Mouse (Mus musculus) forebrain, embryonic 13.5 days (tissue): ENCODE results near the gene Dlg2. TPM values are rescaled to one million over a fixed set of nuclear protein-coding genes. Genes with fewer than 3 reads are reported as not detected.

ENCODE experiments used
- ATAC-seq: fragments of 200-750 bp; cut with Nextera tagmentation; 2 replicates; pipeline ENCODE4 v1.8.0; 2017
- H3K27ac ChIP-seq: fragments of 300-500 bp; sonication (generic); 2 replicates; pipeline ENCODE4 v1.5.1; 2015; ENCODE audit warnings: inconsistent platforms, mild to moderate bottlenecking, moderate library complexity
- H3K27me3 ChIP-seq: fragments of 300-500 bp; sonication (generic); 2 replicates; pipeline ENCODE4 v1.6.1; 2015; ENCODE audit warnings: mild to moderate bottlenecking, inconsistent platforms
- H3K36me3 ChIP-seq: fragments of 300-500 bp; sonication (generic); 2 replicates; pipeline ENCODE4 v1.6.1; 2015; ENCODE audit warnings: mild to moderate bottlenecking, inconsistent platforms; ENCODE audit not compliant: poor library complexity, severe bottlenecking
- H3K4me1 ChIP-seq: fragments of 300-500 bp; sonication (generic); 2 replicates; pipeline ENCODE4 v1.6.1; 2015; ENCODE audit warnings: inconsistent platforms
- H3K4me2 ChIP-seq: fragments of 300-500 bp; sonication (generic); 2 replicates; pipeline ENCODE4 v1.6.1; 2015; ENCODE audit warnings: inconsistent platforms, mild to moderate bottlenecking, moderate library complexity
- H3K4me3 ChIP-seq: fragments of 300-500 bp; sonication (generic); 2 replicates; pipeline ENCODE4 v1.5.1; 2015; ENCODE audit warnings: mild to moderate bottlenecking, inconsistent platforms
- H3K9ac ChIP-seq: fragments of 300-500 bp; sonication (generic); 2 replicates; pipeline ENCODE4 v1.6.1; 2015; ENCODE audit warnings: mild to moderate bottlenecking, inconsistent platforms
- H3K9me3 ChIP-seq: fragments of 300-500 bp; sonication (generic); replicated peaks from 2 replicates; pipeline ENCODE4 v1.6.1; 2016; ENCODE audit warnings: inconsistent platforms
- WGBS: fragments of 180-500 bp; shearing (Covaris S2); methylation state at CpG from one replicate; pipeline ENCODE4 v1.1.7; 2015; 5-methylcytosine and 5-hydroxymethylcytosine counted together
- polyA plus RNA-seq: library from polyadenylated mRNA; unstranded; fragments of >200 nt; fragmentation: Nextera tagmentation; extraction: Ambion mirVana; gene quantifications from 2 replicates; pipeline ENCODE4 v1.2.1, GENCODE M21; 2015

Gene Dlg2
- polyA plus RNA-seq, 1 experiment from 2014 or later = 10.1 TPM

- H3K27ac ChIP-seq = no peak overlapping the region
- WGBS = 7% methylated on average over 3 of the region's 3 CpGs
- no peak overlapping the region for H3K9ac ChIP-seq
- H3K27me3 ChIP-seq = no peaks in the 10 kb centered on the region
- ATAC-seq = peak; percentile 51; the same call in 1 of the 2 replicates
- H3K4me2 ChIP-seq = no peak overlapping the region
- H3K36me3 ChIP-seq = no peaks in the 10 kb centered on the region
- H3K4me3 ChIP-seq = no peak overlapping the region
- H3K9me3 ChIP-seq = no peaks in the 10 kb centered on the region
- 0 out of 2 replicates have a peak, but pooled peaks cover 3% of the 10 kb centered on the region for H3K4me1 ChIP-seq
Measured at GRCm38 (mm10) chr7:91397827-91398226, 921.4 kb downstream of the Dlg2 start.

GRCm38 (mm10) chr7:91412109-91412508, 935.6 kb downstream of the Dlg2 start:
- Histone ChIP-seq H3K9ac (no peak overlapping the region), H3K4me2 (no peak overlapping the region), H3K4me3 (no peak overlapping the region), H3K27me3 (no peaks in the 10 kb centered on the region), H3K27ac (no peak overlapping the region), H3K36me3 (no peaks in the 10 kb centered on the region), H3K4me1 (no peaks in the 10 kb centered on the region), H3K9me3 (no peaks in the 10 kb centered on the region)
- ATAC-seq = no peak
- 83% methylated on average over 5 of the region's 5 CpGs for WGBS

GRCm38 (mm10) chr7:91414150-91414549, 937.7 kb downstream of the Dlg2 start:
- no peak overlapping the region for H3K27ac ChIP-seq
- no peak overlapping the region for H3K4me2 ChIP-seq
- no peaks in the 10 kb centered on the region for H3K27me3 ChIP-seq
- H3K36me3 ChIP-seq = no peaks in the 10 kb centered on the region
- no peaks in the 10 kb centered on the region for H3K4me1 ChIP-seq
- H3K9me3 ChIP-seq = no peaks in the 10 kb centered on the region
- WGBS = 84% methylated on average over 2 of the region's 2 CpGs
- no peak for ATAC-seq
- H3K4me3 ChIP-seq = no peak overlapping the region
- no peak overlapping the region for H3K9ac ChIP-seq

GRCm38 (mm10) chr7:91414749-91415148, 938.3 kb downstream of the Dlg2 start:
- Histone ChIP-seq H3K27ac (no peak overlapping the region), H3K9me3 (no peaks in the 10 kb centered on the region), H3K36me3 (no peaks in the 10 kb centered on the region), H3K27me3 (no peaks in the 10 kb centered on the region), H3K4me3 (no peak overlapping the region), H3K9ac (no peak overlapping the region), H3K4me2 (no peak overlapping the region), H3K4me1 (no peaks in the 10 kb centered on the region)
- WGBS = 86% methylated on average over 2 of the region's 2 CpGs
- no peak for ATAC-seq

- WGBS = 83% methylated on average over 4 of the region's 4 CpGs
- Histone ChIP-seq H3K27me3 (no peaks in the 10 kb centered on the region), H3K4me2 (no peak overlapping the region), H3K4me1 (no peaks in the 10 kb centered on the region), H3K9ac (no peak overlapping the region), H3K27ac (no peak overlapping the region), H3K4me3 (no peak overlapping the region), H3K9me3 (no peaks in the 10 kb centered on the region), H3K36me3 (no peaks in the 10 kb centered on the region)
- no peak for ATAC-seq
Measured at GRCm38 (mm10) chr7:91420215-91420614, 943.7 kb downstream of the Dlg2 start.

GRCm38 (mm10) chr7:91423784-91424183, 947.3 kb downstream of the Dlg2 start:
- no peaks in the 10 kb centered on the region for H3K9me3 ChIP-seq
- H3K9ac ChIP-seq = no peak overlapping the region
- no peaks in the 10 kb centered on the region for H3K4me1 ChIP-seq
- 85% methylated on average over 4 of the region's 4 CpGs for WGBS
- no peak overlapping the region for H3K27ac ChIP-seq
- H3K4me3 ChIP-seq = no peak overlapping the region
- no peaks in the 10 kb centered on the region for H3K36me3 ChIP-seq
- H3K4me2 ChIP-seq = no peak overlapping the region
- H3K27me3 ChIP-seq = no peaks in the 10 kb centered on the region
- peak; percentile 53; the same call in 1 of the 2 replicates for ATAC-seq

GRCm38 (mm10) chr7:91429712-91430275, 953.3 kb downstream of the Dlg2 start:
- no peaks in the 10 kb centered on the region for H3K27me3 ChIP-seq
- no peaks in the 10 kb centered on the region for H3K36me3 ChIP-seq
- no peak overlapping the region for H3K9ac ChIP-seq
- H3K27ac ChIP-seq = 0 out of 2 replicates have a peak overlapping the region, but pooled peaks have one; percentile 20
- 44% methylated on average over 5 of the region's 5 CpGs for WGBS
- H3K4me1 ChIP-seq = peaks cover 15% of the 10 kb centered on the region; the same call in 1 of the 2 replicates
- ATAC-seq = peak; percentile 66
- H3K4me2 ChIP-seq = no peak overlapping the region
- H3K4me3 ChIP-seq = no peak overlapping the region
- no peaks in the 10 kb centered on the region for H3K9me3 ChIP-seq

- Histone ChIP-seq H3K9ac (no peak overlapping the region), H3K4me1 (peaks cover 15% of the 10 kb centered on the region; the same call in 1 of the 2 replicates), H3K9me3 (no peaks in the 10 kb centered on the region), H3K27ac (no peak overlapping the region), H3K4me3 (no peak overlapping the region), H3K27me3 (no peaks in the 10 kb centered on the region), H3K36me3 (no peaks in the 10 kb centered on the region), H3K4me2 (0 out of 2 replicates have a peak overlapping the region, but pooled peaks have one; percentile 12)
- 42% methylated on average over 11 of the region's 11 CpGs for WGBS
- peak; percentile 62 for ATAC-seq
Measured at GRCm38 (mm10) chr7:91431594-91432240, 955.2 kb downstream of the Dlg2 start.

GRCm38 (mm10) chr7:91432563-91432962, 956.1 kb downstream of the Dlg2 start:
- WGBS = 89% methylated on average over 4 of the region's 4 CpGs
- no peak overlapping the region for H3K9ac ChIP-seq
- H3K9me3 ChIP-seq = no peaks in the 10 kb centered on the region
- H3K4me3 ChIP-seq = no peak overlapping the region
- no peak overlapping the region for H3K27ac ChIP-seq
- no peaks in the 10 kb centered on the region for H3K27me3 ChIP-seq
- peaks cover 15% of the 10 kb centered on the region; the same call in 1 of the 2 replicates for H3K4me1 ChIP-seq
- no peak overlapping the region for H3K4me2 ChIP-seq
- ATAC-seq = no peak
- H3K36me3 ChIP-seq = no peaks in the 10 kb centered on the region

GRCm38 (mm10) chr7:91434739-91435138, 958.3 kb downstream of the Dlg2 start:
- 90% methylated on average over 5 of the region's 5 CpGs for WGBS
- H3K9me3 ChIP-seq = no peaks in the 10 kb centered on the region
- H3K27me3 ChIP-seq = no peaks in the 10 kb centered on the region
- H3K4me2 ChIP-seq = no peak overlapping the region
- no peaks in the 10 kb centered on the region for H3K36me3 ChIP-seq
- no peak overlapping the region for H3K4me3 ChIP-seq
- no peak for ATAC-seq
- peaks cover 9% of the 10 kb centered on the region; the same call in 1 of the 2 replicates for H3K4me1 ChIP-seq
- no peak overlapping the region for H3K27ac ChIP-seq
- no peak overlapping the region for H3K9ac ChIP-seq

GRCm38 (mm10) chr7:91440326-91440725, 963.9 kb downstream of the Dlg2 start:
- no peak for ATAC-seq
- no peak overlapping the region for H3K27ac ChIP-seq
- no peaks in the 10 kb centered on the region for H3K9me3 ChIP-seq
- H3K9ac ChIP-seq = no peak overlapping the region
- no peak overlapping the region for H3K4me2 ChIP-seq
- H3K27me3 ChIP-seq = no peaks in the 10 kb centered on the region
- H3K36me3 ChIP-seq = no peaks in the 10 kb centered on the region
- WGBS = 76% methylated on average over 6 of the region's 6 CpGs
- H3K4me1 ChIP-seq = peaks cover 18% of the 10 kb centered on the region
- no peak overlapping the region for H3K4me3 ChIP-seq

GRCm38 (mm10) chr7:91442447-91443376, 966.2 kb downstream of the Dlg2 start:
- H3K9me3 ChIP-seq = no peaks in the 10 kb centered on the region
- H3K4me3 ChIP-seq = no peak overlapping the region
- peaks cover 18% of the 10 kb centered on the region for H3K4me1 ChIP-seq
- no peaks in the 10 kb centered on the region for H3K36me3 ChIP-seq
- peak overlapping the region; percentile 20 for H3K4me2 ChIP-seq
- peak; percentile 91 for ATAC-seq
- 48% methylated on average over 11 of the region's 11 CpGs for WGBS
- H3K27me3 ChIP-seq = no peaks in the 10 kb centered on the region
- no peak overlapping the region for H3K9ac ChIP-seq
- peak overlapping the region; percentile 89 for H3K27ac ChIP-seq
